Mouse (Mus musculus): ENCODE results near the gene Fcho2. TPM values are rescaled to one million over a fixed set of nuclear protein-coding genes. Genes with fewer than 3 reads are reported as not detected.
A peak's percentile ranks its signal among the peaks of the same experiment; 100 is the strongest.

Gene Fcho2
- polyA plus RNA-seq, 1 experiment from 2014 or later: 37.0 TPM

- in situ Hi-C loops (cut with MboI; ENCODE audit: low pct_unique_long_range_greater_than_20kb): no loop called here
- ChIA-PET POLR2A (interaction anchor here (0.9 to 3.6 kb wide), 4 partner anchors 8 to 135 kb away, joined by 3 to 18 read pairs (median 8); partner anchors contain the start of gene Fcho2), CTCF (interaction anchor here (1.2 kb wide), 1 partner anchor 24 kb away, joined by 4 read pairs; no protein-coding TSS in a partner anchor)
- TF ChIP-seq CTCF (IDR thresholded peaks at IDR 0.05): no peak
- no peaks in the 10 kb centered on the region for H3K27me3 ChIP-seq
- DNase-seq (ENCODE audit: low read depth, low spot score) (no peak), ATAC-seq (no peak)
Measured at GRCm38 (mm10) chr13:98680470-98681060, 134.7 kb downstream of the Fcho2 start.

- no peak for TF ChIP-seq CTCF (IDR thresholded peaks at IDR 0.05)
- DNase-seq (ENCODE audit: low read depth, low spot score): peak; percentile 83
- no peaks in the 10 kb centered on the region for H3K27me3 ChIP-seq
- ChIA-PET POLR2A (interaction anchor here (0.6 to 3.6 kb wide), 6 partner anchors 9 to 419 kb away, joined by 3 to 18 read pairs (median 8); no protein-coding TSS in a partner anchor), CTCF (interaction anchor here (1.0 to 1.9 kb wide), 5 partner anchors 11 to 183 kb away, joined by 3 to 4 read pairs (median 4); no protein-coding TSS in a partner anchor)
- in situ Hi-C loops (cut with MboI; ENCODE audit: low pct_unique_long_range_greater_than_20kb): no loop called here
- ATAC-seq: peak; percentile 95
Measured at GRCm38 (mm10) chr13:98679631-98680041, 135.6 kb downstream of the Fcho2 start.

- ATAC-seq (peak; percentile 41), DNase-seq (ENCODE audit: low read depth, low spot score) (no peak)
- in situ Hi-C loops (cut with MboI; ENCODE audit: low pct_unique_long_range_greater_than_20kb): no loop called here
- H3K27me3 ChIP-seq: no peaks in the 10 kb centered on the region
- ChIA-PET POLR2A (interaction anchor here (0.6 to 3.6 kb wide), 6 partner anchors 9 to 418 kb away, joined by 3 to 18 read pairs (median 6); no protein-coding TSS in a partner anchor), CTCF (interaction anchor here (1.0 to 1.9 kb wide), 5 partner anchors 11 to 182 kb away, joined by 3 to 4 read pairs (median 4); no protein-coding TSS in a partner anchor)
- no peak for TF ChIP-seq CTCF (IDR thresholded peaks at IDR 0.05)
Measured at GRCm38 (mm10) chr13:98679230-98679629, 136.0 kb downstream of the Fcho2 start.

GRCm38 (mm10) chr13:98673922-98674321 is 141.3 kb downstream of the Fcho2 start:
- in situ Hi-C loops (cut with MboI; ENCODE audit: low pct_unique_long_range_greater_than_20kb): no loop called here
- POLR2A ChIA-PET: no interaction called here

More at GRCm38 (mm10) chr13:98673922-98674321, 141.3 kb downstream of the Fcho2 start:
- no peak for TF ChIP-seq CTCF (IDR thresholded peaks at IDR 0.05)
- no peak for ATAC-seq
- H3K27me3 ChIP-seq: no peaks in the 10 kb centered on the region
- no peak for DNase-seq (ENCODE audit: low read depth, low spot score)
- CTCF ChIA-PET: no interaction called here

Other genes with a start within 250 kb of the Fcho2 start
- gene Tmem174, start 178.0 kb downstream of the Fcho2 start, polyA plus RNA-seq (2021): not detected
- 116 TPM for gene Tmem171, start 120.6 kb downstream of the Fcho2 start, polyA plus RNA-seq (2021)
- 61.7 TPM for gene Tnpo1, start 110.9 kb upstream of the Fcho2 start, polyA plus RNA-seq (2021)
- not detected for gene 1700024P04Rik, start 169.1 kb upstream of the Fcho2 start, polyA plus RNA-seq (2021)

Measured in Patski (cell line).